Mouse (Mus musculus) lung, postnatal 0 days (tissue): ENCODE data around the gene Gse1. TPM values are rescaled to one million over a fixed set of nuclear protein-coding genes. Genes with fewer than 3 reads are reported as not detected.

ENCODE experiments used
- ATAC-seq: fragments of 200-750 bp; cut with Nextera tagmentation; 2 replicates; pipeline ENCODE4 v1.8.0; 2017; ENCODE audit warnings: moderate library complexity
- DNase-seq: peaks from one replicate; pipeline ENCODE4 v3.0.0-alpha.2; 2016; ENCODE audit warnings: low spot score
- H3K27ac ChIP-seq: fragments of 300-500 bp; sonication (generic); 2 replicates; pipeline ENCODE4 v1.5.1; 2014; ENCODE audit warnings: antibody characterized with exemption, mild to moderate bottlenecking, low read length, mixed read lengths
- H3K27me3 ChIP-seq: fragments of 300-500 bp; sonication (generic); replicated peaks from 2 replicates; pipeline ENCODE4 v1.6.1; 2014; ENCODE audit warnings: low read length, mixed read lengths; ENCODE audit not compliant: insufficient read depth
- H3K36me3 ChIP-seq: fragments of 300-500 bp; sonication (generic); 2 replicates; pipeline ENCODE4 v1.6.1; 2014; ENCODE audit warnings: low read length, mixed read lengths; ENCODE audit not compliant: insufficient read depth
- H3K4me1 ChIP-seq: fragments of 300-500 bp; sonication (generic); 2 replicates; pipeline ENCODE4 v1.6.1; 2014; ENCODE audit warnings: antibody characterized with exemption, low read depth, low read length, mixed read lengths; ENCODE audit not compliant: insufficient read depth
- H3K4me2 ChIP-seq: fragments of 300-500 bp; sonication (generic); replicated peaks from 2 replicates; pipeline ENCODE4 v1.6.1; 2014; ENCODE audit warnings: low read depth, mild to moderate bottlenecking, low read length, moderate library complexity, mixed read lengths
- H3K4me3 ChIP-seq: fragments of 300-500 bp; sonication (generic); 2 replicates; pipeline ENCODE4 v1.5.1; 2014; ENCODE audit warnings: low read depth, low read length
- H3K9ac ChIP-seq: fragments of 300-500 bp; sonication (generic); replicated peaks from 2 replicates; pipeline ENCODE4 v1.6.1; 2014; ENCODE audit warnings: low read depth, mild to moderate bottlenecking
- H3K9me3 ChIP-seq: fragments of 300-500 bp; sonication (generic); 2 replicates; pipeline ENCODE4 v1.6.1; 2016; ENCODE audit warnings: low read length, mixed read lengths
- CTCF ChIP-seq: IDR thresholded peaks from 2 replicates; pipeline ENCODE4 v1.5.1; 2016; ENCODE audit warnings: antibody characterized with exemption, mild to moderate bottlenecking
- EP300 ChIP-seq: IDR thresholded peaks from 2 replicates; pipeline ENCODE4 v1.6.1; 2016; ENCODE audit warnings: antibody characterized with exemption, mild to moderate bottlenecking, control low read depth
- WGBS: fragments of 180-500 bp; shearing (Covaris S2); extraction: QIAGEN DNeasy Blood & Tissue Kit; methylation state at CpG from one replicate; pipeline ENCODE4 v1.1.7; 2014; 5-methylcytosine and 5-hydroxymethylcytosine counted together
- polyA plus RNA-seq: library from polyadenylated mRNA; unstranded; fragments of >200 nt; fragmentation: Nextera tagmentation; extraction: Ambion mirVana; gene quantifications from 2 replicates; pipeline ENCODE4 v1.2.1, GENCODE M21; 2015

The Gse1 gene
- 9.5 and 9.9 TPM in 2 replicates for polyA plus RNA-seq

GRCm38 (mm10) chr8:120227891-120228591 is at the start of gene Gse1:
Gene Gse1 (plus strand): TSS chr8:120228456.
- Histone ChIP-seq H3K27ac (peak within 1 kb of the TSS; percentile 68), H3K4me2 (peak within 1 kb of the TSS; percentile 97), H3K36me3 (no peaks in the 10 kb centered on the region), H3K4me3 (peak within 1 kb of the TSS; percentile 44), H3K9me3 (no peaks in the 10 kb centered on the region), H3K27me3 (peaks cover 10% of the 10 kb centered on the region; the same call in 1 of the 2 replicates), H3K4me1 (peaks cover 18% of the 10 kb centered on the region), H3K9ac (no peak within 1 kb of the TSS; the same call in 1 of the 2 replicates)
- ATAC-seq: peak; percentile 81
- 10% methylated on average over 18 of the region's 52 CpGs for WGBS
- TF ChIP-seq EP300 (no peak), CTCF (no peak)
- peak; percentile 97 for DNase-seq

- H3K9me3 ChIP-seq: no peaks in the 10 kb centered on the region
- TF ChIP-seq CTCF: peak; percentile 96
- 0 out of 2 replicates have a peak, but pooled peaks have one; percentile 42 for TF ChIP-seq EP300
Observed at GRCm38 (mm10) chr8:120179027-120179431, 49.2 kb upstream of the Gse1 start.

GRCm38 (mm10) chr8:120180445-120180970 is 47.7 kb upstream of the Gse1 start:
- no peaks in the 10 kb centered on the region for H3K9me3 ChIP-seq
- no peak overlapping the region for H3K4me3 ChIP-seq
- 0 out of 2 replicates have a peak, but pooled peaks cover 8% of the 10 kb centered on the region for H3K4me1 ChIP-seq
- DNase-seq (peak; percentile 64), ATAC-seq (peak; percentile 12; the same call in 1 of the 2 replicates)
- 43% methylated on average over 7 of the region's 7 CpGs for WGBS
- H3K4me2 ChIP-seq: no peak overlapping the region
- peaks cover 4% of the 10 kb centered on the region; the same call in 1 of the 2 replicates for H3K27me3 ChIP-seq
- TF ChIP-seq EP300 (no peak), CTCF (no peak)
- H3K36me3 ChIP-seq: no peaks in the 10 kb centered on the region
- no peak overlapping the region for H3K9ac ChIP-seq
- H3K27ac ChIP-seq: no peak overlapping the region

More at GRCm38 (mm10) chr8:120179027-120179431, 49.2 kb upstream of the Gse1 start:
- Histone ChIP-seq H3K4me2 (peak overlapping the region; percentile 45), H3K27ac (no peak overlapping the region), H3K4me1 (0 out of 2 replicates have a peak, but pooled peaks cover 2% of the 10 kb centered on the region), H3K36me3 (no peaks in the 10 kb centered on the region), H3K27me3 (peaks cover 4% of the 10 kb centered on the region; the same call in 1 of the 2 replicates), H3K9ac (no peak overlapping the region), H3K4me3 (no peak overlapping the region)
- under 1% methylated on average over 10 of the region's 10 CpGs for WGBS
- DNase-seq (peak; percentile 91), ATAC-seq (peak; percentile 72)

GRCm38 (mm10) chr8:120181274-120181673 is 47.0 kb upstream of the Gse1 start:
- H3K9ac ChIP-seq: no peak overlapping the region
- H3K9me3 ChIP-seq: no peaks in the 10 kb centered on the region
- TF ChIP-seq EP300: no peak
- no peak for TF ChIP-seq CTCF
- no peak overlapping the region for H3K4me3 ChIP-seq
- H3K36me3 ChIP-seq: no peaks in the 10 kb centered on the region
- WGBS: 77% methylated on average over 5 of the region's 5 CpGs
- H3K27ac ChIP-seq: no peak overlapping the region
- peaks cover 15% of the 10 kb centered on the region; the same call in 1 of the 2 replicates for H3K4me1 ChIP-seq
- DNase-seq: no peak
- no peak overlapping the region for H3K4me2 ChIP-seq
- peaks cover 3% of the 10 kb centered on the region; the same call in 1 of the 2 replicates for H3K27me3 ChIP-seq
- no peak for ATAC-seq

GRCm38 (mm10) chr8:120181861-120182414 is 46.3 kb upstream of the Gse1 start:
- ATAC-seq: no peak
- no peak for DNase-seq
- 76% methylated on average over 4 of the region's 4 CpGs for WGBS
- Histone ChIP-seq H3K27ac (no peak overlapping the region), H3K4me1 (peaks cover 20% of the 10 kb centered on the region; the same call in 1 of the 2 replicates), H3K9ac (no peak overlapping the region), H3K9me3 (no peaks in the 10 kb centered on the region), H3K27me3 (no peaks in the 10 kb centered on the region; the same call in 1 of the 2 replicates), H3K36me3 (no peaks in the 10 kb centered on the region), H3K4me3 (no peak overlapping the region), H3K4me2 (no peak overlapping the region)
- TF ChIP-seq EP300 (no peak), CTCF (0 out of 2 replicates have a peak, but pooled peaks have one; percentile 1)

- no peak overlapping the region for H3K9ac ChIP-seq
- WGBS: 31% methylated on average over 9 of the region's 9 CpGs
- H3K4me3 ChIP-seq: no peak overlapping the region
- peak; percentile 43 for ATAC-seq
- TF ChIP-seq CTCF: no peak
- TF ChIP-seq EP300: no peak
- DNase-seq: peak; percentile 52
- no peaks in the 10 kb centered on the region for H3K36me3 ChIP-seq
- no peak overlapping the region for H3K4me2 ChIP-seq
- H3K4me1 ChIP-seq: peaks cover 25% of the 10 kb centered on the region; the same call in 1 of the 2 replicates
- H3K27ac ChIP-seq: no peak overlapping the region
- no peaks in the 10 kb centered on the region for H3K27me3 ChIP-seq
- H3K9me3 ChIP-seq: no peaks in the 10 kb centered on the region
Observed at GRCm38 (mm10) chr8:120184366-120184765, 43.9 kb upstream of the Gse1 start.
